Comparison of ENCODE assay signal across 28 mouse cellular contexts in genomic region chr4:88400992-88401313, GRCm38 (mm10).
"Had no signal": no experiment of that assay in that cellular context is flagged by ENCODE, and none has a peak within 500 bp of the region (broad histone marks: within the 10 kb centered on the region; RNA-seq: fewer than 3 reads in every experiment).

No protein-coding gene starts in this region.

- H3K27me3 ChIP-seq: embryonic facial prominence, embryonic 12.5 days; embryonic facial prominence, embryonic 13.5 days; embryonic facial prominence, embryonic 15.5 days; forebrain, embryonic 12.5 days; forebrain, embryonic 13.5 days; forebrain, embryonic 15.5 days had no signal

- ATAC-seq: forebrain, embryonic 13.5 days; forebrain, embryonic 14.5 days; forebrain, embryonic 15.5 days; forebrain, embryonic 16.5 days; forebrain, postnatal 0 days had no signal

- H3K4me2 ChIP-seq: embryonic facial prominence, embryonic 12.5 days; embryonic facial prominence, embryonic 13.5 days; embryonic facial prominence, embryonic 15.5 days; forebrain, embryonic 12.5 days; forebrain, embryonic 13.5 days; forebrain, embryonic 15.5 days had no signal

- H3K4me1 ChIP-seq: embryonic facial prominence, embryonic 10.5 days; embryonic facial prominence, embryonic 12.5 days; embryonic facial prominence, embryonic 13.5 days; embryonic facial prominence, embryonic 15.5 days; forebrain, embryonic 10.5 days; forebrain, embryonic 12.5 days; forebrain, embryonic 13.5 days; forebrain, embryonic 15.5 days had no signal

- H3K4me3 ChIP-seq: embryonic facial prominence, embryonic 10.5 days; embryonic facial prominence, embryonic 12.5 days; embryonic facial prominence, embryonic 13.5 days; embryonic facial prominence, embryonic 15.5 days; erythroblast, embryonic 14.5 days; forebrain, embryonic 10.5 days; forebrain, embryonic 12.5 days; forebrain, embryonic 13.5 days; forebrain, embryonic 15.5 days; gastrocnemius, adult 2 months had no signal

- H3K9me3 ChIP-seq: embryonic facial prominence, embryonic 10.5 days; embryonic facial prominence, embryonic 12.5 days; embryonic facial prominence, embryonic 13.5 days; embryonic facial prominence, embryonic 15.5 days; forebrain, embryonic 10.5 days; forebrain, embryonic 12.5 days; forebrain, embryonic 13.5 days; forebrain, embryonic 15.5 days had no signal

- H3K27ac ChIP-seq: embryonic facial prominence, embryonic 10.5 days; embryonic facial prominence, embryonic 12.5 days; embryonic facial prominence, embryonic 13.5 days; embryonic facial prominence, embryonic 15.5 days; forebrain, embryonic 10.5 days; forebrain, embryonic 12.5 days; forebrain, embryonic 13.5 days; forebrain, embryonic 15.5 days; gastrocnemius, adult 2 months had no signal

- DNase-seq: cerebellum, adult 18-20 months; cerebellum, adult 2 months; cerebellum, adult 8-10 months; cerebellum, adult 9-10 months; cerebellum, adult 9-11 months; cerebellum, postnatal 10 days; cerebellum, postnatal 14 days; cerebellum, postnatal 25 days; cerebellum, postnatal 36 days; embryo, embryonic 11 days; forebrain, postnatal 0 days; gastrocnemius, adult 2 months; gastrocnemius, postnatal 10 days; gastrocnemius, postnatal 14 days; gastrocnemius, postnatal 25 days; gastrocnemius, postnatal 36 days; heart, adult 11 months had no signal

- H3K36me3 ChIP-seq: embryonic facial prominence, embryonic 10.5 days; embryonic facial prominence, embryonic 12.5 days; embryonic facial prominence, embryonic 15.5 days; forebrain, embryonic 10.5 days; forebrain, embryonic 12.5 days; forebrain, embryonic 15.5 days had no signal

- H3K9ac ChIP-seq: embryonic facial prominence, embryonic 12.5 days; embryonic facial prominence, embryonic 13.5 days; embryonic facial prominence, embryonic 15.5 days; forebrain, embryonic 12.5 days; forebrain, embryonic 13.5 days; forebrain, embryonic 15.5 days; forebrain, postnatal 0 days had no signal
